12 mouse cellular contexts compared by ENCODE assay signal in genomic region chr4:95575411-95575911, GRCm38 (mm10).
"Had no signal": no experiment of that assay in that cellular context is flagged by ENCODE, and none has a peak within 500 bp of the region (broad histone marks: within the 10 kb centered on the region; RNA-seq: fewer than 3 reads in every experiment).

No protein-coding gene starts in this region.

- H3K27me3 ChIP-seq: limb, embryonic 15.5 days; liver, embryonic 12.5 days; lung, embryonic 15.5 days; midbrain, embryonic 12.5 days had no signal

- H3K4me2 ChIP-seq: limb, embryonic 15.5 days; liver, embryonic 12.5 days; lung, embryonic 15.5 days; midbrain, embryonic 12.5 days had no signal

- H3K9me3 ChIP-seq: limb, embryonic 15.5 days; liver, embryonic 12.5 days; lung, embryonic 15.5 days; midbrain, embryonic 12.5 days had no signal

- H3K9ac ChIP-seq: limb, embryonic 15.5 days; liver, embryonic 12.5 days; lung, embryonic 15.5 days; midbrain, embryonic 12.5 days had no signal

- H3K27ac ChIP-seq: left cerebral cortex, adult 2 months; limb, embryonic 15.5 days; liver, embryonic 12.5 days; lung, embryonic 15.5 days; midbrain, embryonic 12.5 days; stomach, postnatal 0 days had no signal

- H3K4me1 ChIP-seq: limb, embryonic 15.5 days; liver, embryonic 12.5 days; lung, embryonic 15.5 days; midbrain, embryonic 12.5 days had no signal

- H3K36me3 ChIP-seq: limb, embryonic 15.5 days; liver, embryonic 12.5 days; lung, embryonic 15.5 days; midbrain, embryonic 12.5 days had no signal

- DNase-seq: kidney, postnatal 25 days; lung, postnatal 14 days; right cerebral cortex, adult 18-20 months; right cerebral cortex, postnatal 25 days; thymus, postnatal 4 days had no signal

- H3K4me3 ChIP-seq: left cerebral cortex, adult 2 months; limb, embryonic 15.5 days; liver, embryonic 12.5 days; lung, embryonic 15.5 days; midbrain, embryonic 12.5 days had no signal

- ATAC-seq: liver, embryonic 12.5 days; midbrain, embryonic 16.5 days had no signal
